Mouse (Mus musculus) MEL (cell line): Measurements from ENCODE around the gene Kcna3. TPM values are rescaled to one million over a fixed set of nuclear protein-coding genes. Genes with fewer than 3 reads are reported as not detected.

Experiments
- DNase-seq: peaks from one replicate; pipeline ENCODE4 v3.0.0; 2011; ENCODE audit warnings: low read depth, low spot score
- H3K27ac ChIP-seq: 2 replicates; pipeline ENCODE4 v1.5.1; 2012; ENCODE audit warnings: low read depth, mild to moderate bottlenecking, control low read depth, low read length, moderate library complexity; ENCODE audit not compliant: control insufficient read depth
- H3K27me3 ChIP-seq, 2 experiments: fragments of 150-350 bp in 1 of 2; sonication (generic) in 1 of 2; 2 replicates each; pipeline ENCODE4 v1.6.1; 2012; ENCODE audit warnings: low read length in 2 of 2, mild to moderate bottlenecking in 2 of 2, improper control_type of control experiment in 1 of 2, moderate library complexity in 1 of 2; ENCODE audit not compliant: insufficient read depth in 2 of 2, control insufficient read depth in 1 of 2
- H3K36me3 ChIP-seq, 2 experiments: 2 replicates each; pipeline ENCODE4 v1.6.1; 2012 to 2014; ENCODE audit warnings: low read length in 2 of 2, improper control_type of control experiment in 1 of 2, inconsistent platforms in 1 of 2, mild to moderate bottlenecking in 1 of 2; ENCODE audit not compliant: insufficient read depth in 2 of 2, control insufficient read depth in 1 of 2
- H3K4me1 ChIP-seq, 2 experiments: fragments of 150-350 bp in 1 of 2; sonication (generic) in 1 of 2; 2 replicates each; pipeline ENCODE4 v1.6.1; 2012; ENCODE audit warnings: low read length in 2 of 2, improper control_type of control experiment in 1 of 2, mild to moderate bottlenecking in 1 of 2; ENCODE audit not compliant: insufficient read depth in 2 of 2, control insufficient read depth in 1 of 2
- H3K4me3 ChIP-seq, 2 experiments: fragments of 150-350 bp in 1 of 2; sonication (generic) in 1 of 2; 2 replicates each; pipeline ENCODE4 v1.5.1; 2012; ENCODE audit warnings: low read depth in 2 of 2, low read length in 2 of 2, mild to moderate bottlenecking in 2 of 2, moderate library complexity in 2 of 2, control low read depth in 1 of 2, improper control_type of control experiment in 1 of 2; ENCODE audit not compliant: control insufficient read depth in 1 of 2, insufficient read depth in 1 of 2
- H3K79me2 ChIP-seq: 2 replicates; pipeline ENCODE4 v1.6.1; 2012; ENCODE audit warnings: mild to moderate bottlenecking, low read length, moderate library complexity; ENCODE audit not compliant: control insufficient read depth, poor library complexity, insufficient read depth
- H3K9ac ChIP-seq: 2 replicates; pipeline ENCODE4 v1.6.1; 2012; ENCODE audit warnings: low read depth, mild to moderate bottlenecking, control low read depth, low read length, moderate library complexity; ENCODE audit not compliant: control insufficient read depth, poor library complexity, severe bottlenecking
- H3K9me3 ChIP-seq: fragments of 150-350 bp; sonication (generic); replicated peaks from 2 replicates; pipeline ENCODE4 v1.6.1; 2012; ENCODE audit warnings: mild to moderate bottlenecking, low read length, improper control_type of control experiment, moderate library complexity; ENCODE audit not compliant: insufficient read depth
- BHLHE40 ChIP-seq: IDR thresholded peaks from 2 replicates; pipeline ENCODE4 v1.6.1; 2012; ENCODE audit warnings: low read depth, mild to moderate bottlenecking, inconsistent platforms, low read length, improper control_type of control experiment, borderline replicate concordance
- CHD1 ChIP-seq: IDR thresholded peaks from 2 replicates; pipeline ENCODE4 v1.6.1; 2012; ENCODE audit warnings: low read depth, mild to moderate bottlenecking, inconsistent platforms, low read length, improper control_type of control experiment
- CHD2 ChIP-seq: IDR thresholded peaks from 2 replicates; pipeline ENCODE4 v1.6.1; 2011; ENCODE audit warnings: low read length, improper control_type of control experiment
- CTCF ChIP-seq, 3 experiments: IDR thresholded peaks in 2 of 3; conservative IDR thresholded peaks in 1 of 3; 2 replicates each; pipeline ENCODE4 v1.5.1; 2011 to 2012; ENCODE audit warnings: low read length in 3 of 3, low read depth in 2 of 3, mild to moderate bottlenecking in 2 of 3, improper control_type of control experiment in 1 of 3, inconsistent platforms in 1 of 3, mixed read lengths in 1 of 3, moderate library complexity in 1 of 3; ENCODE audit not compliant: control insufficient read depth in 1 of 3, insufficient read depth in 1 of 3, poor library complexity in 1 of 3, severe bottlenecking in 1 of 3
- E2F4 ChIP-seq: IDR thresholded peaks from 2 replicates; pipeline ENCODE4 v1.6.1; 2011; ENCODE audit warnings: low read depth, low read length, improper control_type of control experiment, borderline replicate concordance
- EP300 ChIP-seq, 2 experiments: IDR thresholded peaks; 2 replicates each; pipeline ENCODE4 v1.6.1; 2011; ENCODE audit warnings: improper control_type of control experiment in 2 of 2, low read length in 2 of 2, low read depth in 1 of 2, mild to moderate bottlenecking in 1 of 2
- GABPA ChIP-seq: IDR thresholded peaks from 2 replicates; pipeline ENCODE4 v1.6.1; 2012; ENCODE audit warnings: low read depth, mild to moderate bottlenecking, inconsistent platforms, low read length, improper control_type of control experiment, moderate library complexity
- GATA1 ChIP-seq: IDR thresholded peaks from 2 replicates; pipeline ENCODE4 v1.6.1; 2011; ENCODE audit warnings: low read depth, low read length, improper control_type of control experiment
- HCFC1 ChIP-seq: IDR thresholded peaks from 2 replicates; pipeline ENCODE4 v1.6.1; 2012; ENCODE audit warnings: low read depth, mild to moderate bottlenecking, inconsistent platforms, low read length, improper control_type of control experiment, moderate library complexity
- MAX ChIP-seq: IDR thresholded peaks from 2 replicates; pipeline ENCODE4 v1.6.1; 2011; ENCODE audit warnings: low read length, improper control_type of control experiment
- MYB ChIP-seq: IDR thresholded peaks from 2 replicates; pipeline ENCODE4 v1.6.1; 2011; ENCODE audit warnings: mild to moderate bottlenecking, low read depth, low read length, improper control_type of control experiment
- MYC ChIP-seq: IDR thresholded peaks from 2 replicates; pipeline ENCODE4 v1.6.1; 2011; ENCODE audit warnings: low read depth, mild to moderate bottlenecking, low read length, improper control_type of control experiment, moderate library complexity
- NELFE ChIP-seq: IDR thresholded peaks from 2 replicates; pipeline ENCODE4 v1.6.1; 2011; ENCODE audit warnings: low read depth, low read length, improper control_type of control experiment
- POLR2A ChIP-seq, 2 experiments: IDR thresholded peaks; 2 replicates each; pipeline ENCODE4 v1.6.1; 2011 to 2012; ENCODE audit warnings: low read length in 2 of 2, mild to moderate bottlenecking in 2 of 2, control low read depth in 1 of 2, improper control_type of control experiment in 1 of 2, low read depth in 1 of 2, moderate library complexity in 1 of 2; ENCODE audit not compliant: control insufficient read depth in 1 of 2, insufficient read depth in 1 of 2, poor library complexity in 1 of 2
- POLR2AphosphoS2 ChIP-seq: IDR thresholded peaks from 2 replicates; pipeline ENCODE4 v1.6.1; 2011; ENCODE audit warnings: low read length, improper control_type of control experiment
- RAD21 ChIP-seq: IDR thresholded peaks from 2 replicates; pipeline ENCODE4 v1.6.1; 2011; ENCODE audit warnings: mild to moderate bottlenecking, low read depth, low read length, improper control_type of control experiment
- UBTF ChIP-seq: IDR thresholded peaks from 2 replicates; pipeline ENCODE4 v1.6.1; 2012; ENCODE audit warnings: low read depth, mild to moderate bottlenecking, inconsistent platforms, low read length, improper control_type of control experiment, moderate library complexity, borderline replicate concordance; ENCODE audit not compliant: insufficient read depth
- USF1 ChIP-seq: IDR thresholded peaks from 2 replicates; pipeline ENCODE4 v1.6.1; 2014; ENCODE audit warnings: low read depth, mild to moderate bottlenecking, inconsistent platforms, low read length, improper control_type of control experiment, moderate library complexity
- USF2 ChIP-seq, 2 experiments: IDR thresholded peaks; 2 replicates each; pipeline ENCODE4 v1.6.1; 2011 to 2012; ENCODE audit warnings: improper control_type of control experiment in 2 of 2, low read length in 2 of 2, borderline replicate concordance in 1 of 2, inconsistent platforms in 1 of 2, low read depth in 1 of 2, mild to moderate bottlenecking in 1 of 2; ENCODE audit not compliant: insufficient read depth in 1 of 2
- ZC3H11A ChIP-seq: IDR thresholded peaks from 2 replicates; pipeline ENCODE4 v1.6.1; 2012; ENCODE audit warnings: low read depth, mild to moderate bottlenecking, inconsistent platforms, low read length, improper control_type of control experiment
- ZNF384 ChIP-seq: IDR thresholded peaks from 2 replicates; pipeline ENCODE4 v1.6.1; 2012; ENCODE audit warnings: low read depth, mild to moderate bottlenecking, inconsistent platforms, low read length, improper control_type of control experiment
- polyA plus RNA-seq, 2 experiments: library from polyadenylated mRNA; stranded (reverse) in 1 of 2; unstranded in 1 of 2; fragments of >175 nt in 1 of 2; fragments of >200 nt in 1 of 2; gene quantifications; 2 replicates each; pipeline versions ENCODE4 v1.2.1 to v1.2.4; 2012; ENCODE audit warnings: low replicate concordance in 2 of 2, low read depth in 1 of 2; ENCODE audit not compliant: insufficient read length in 2 of 2, insufficient read depth in 1 of 2, missing spikeins in 1 of 2
- total RNA-seq: library from RNA; depleted of rRNA; stranded (reverse); fragments of 300-350 nt; gene quantifications from 2 replicates; pipeline ENCODE4 v1.2.3, GENCODE M21; 2012

Gene Kcna3
- total and polyA plus RNA-seq, 3 experiments = not detected

DNA sequence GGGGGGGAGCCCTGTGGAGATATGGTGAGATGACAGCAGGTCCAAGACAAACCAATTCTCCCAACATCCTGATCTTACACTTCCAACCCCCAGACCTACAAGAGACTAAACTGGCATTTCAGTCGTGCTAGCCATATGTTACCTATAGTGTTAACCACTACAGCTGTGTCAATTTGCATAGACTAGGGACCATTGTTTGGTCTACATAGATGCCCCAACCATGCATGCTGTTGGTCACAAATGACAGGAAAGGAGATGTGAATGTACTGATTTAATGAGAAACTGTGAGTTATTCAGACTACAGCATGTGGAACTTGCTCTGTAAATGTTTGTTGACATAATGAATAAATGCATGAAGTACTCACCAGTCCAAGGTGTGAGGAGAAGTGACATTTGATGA is 37.6 kb upstream of the Kcna3 start:
- TF ChIP-seq POLR2A (IDR thresholded peaks at IDR 0.05; ENCODE audit: control insufficient read depth in 1 of 2, insufficient read depth in 1 of 2, low read depth in 1 of 2, low read length in 2 of 2, poor library complexity in 1 of 2) (no peak), POLR2AphosphoS2 (no peak), GATA1 (no peak), ZNF384 (no peak), MYB (no peak), BHLHE40 (no peak), UBTF (no peak), USF1 (no peak), MAX (no peak), CHD1 (no peak), USF2 (IDR thresholded peaks at IDR 0.05; ENCODE audit: borderline replicate concordance in 1 of 2, insufficient read depth in 1 of 2, low read depth in 1 of 2, low read length in 2 of 2) (no peak), NELFE (no peak), MYC (no peak), E2F4 (no peak), CHD2 (no peak), EP300 (IDR thresholded peaks at IDR 0.05; ENCODE audit: low read depth in 1 of 2, low read length in 2 of 2) (no peak), CTCF (IDR thresholded peaks at IDR 0.05 in 2 of 3, conservative IDR thresholded peaks at IDR 0.05 in 1 of 3; ENCODE audit: control insufficient read depth in 1 of 3, insufficient read depth in 1 of 3, low read depth in 2 of 3, low read length in 3 of 3, poor library complexity in 1 of 3, severe bottlenecking in 1 of 3) (no peak), HCFC1 (no peak), RAD21 (no peak), GABPA (no peak)
- TF ChIP-seq, all 39 proteins: peak for 0
- no peaks in the 10 kb centered on the region for H3K36me3 ChIP-seq
- H3K9me3 ChIP-seq = no peaks in the 10 kb centered on the region
- H3K27ac ChIP-seq = no peak overlapping the region
- no peak overlapping the region for H3K9ac ChIP-seq
- no peak for DNase-seq
- H3K4me1 ChIP-seq = no peaks in the 10 kb centered on the region
- H3K4me3 ChIP-seq = no peak overlapping the region
- H3K79me2 ChIP-seq = no peaks in the 10 kb centered on the region
- H3K27me3 ChIP-seq = no peaks in the 10 kb centered on the region

- no peak for DNase-seq
- H3K9ac ChIP-seq = no peak overlapping the region
- no peaks in the 10 kb centered on the region for H3K79me2 ChIP-seq
- no peak overlapping the region for H3K27ac ChIP-seq
- no peak for TF ChIP-seq GABPA
- no peak for TF ChIP-seq CHD2
- no peak for TF ChIP-seq ZC3H11A
- H3K36me3 ChIP-seq = no peaks in the 10 kb centered on the region
- no peak overlapping the region for H3K4me3 ChIP-seq
- no peaks in the 10 kb centered on the region for H3K4me1 ChIP-seq
- no peaks in the 10 kb centered on the region for H3K27me3 ChIP-seq
- no peaks in the 10 kb centered on the region for H3K9me3 ChIP-seq
Measured at GRCm38 (mm10) chr3:107000165-107000564, 35.8 kb upstream of the Kcna3 start.
